Mouse (Mus musculus): ENCODE results near the gene Abcd4.

Abcd4 gene

DNA sequence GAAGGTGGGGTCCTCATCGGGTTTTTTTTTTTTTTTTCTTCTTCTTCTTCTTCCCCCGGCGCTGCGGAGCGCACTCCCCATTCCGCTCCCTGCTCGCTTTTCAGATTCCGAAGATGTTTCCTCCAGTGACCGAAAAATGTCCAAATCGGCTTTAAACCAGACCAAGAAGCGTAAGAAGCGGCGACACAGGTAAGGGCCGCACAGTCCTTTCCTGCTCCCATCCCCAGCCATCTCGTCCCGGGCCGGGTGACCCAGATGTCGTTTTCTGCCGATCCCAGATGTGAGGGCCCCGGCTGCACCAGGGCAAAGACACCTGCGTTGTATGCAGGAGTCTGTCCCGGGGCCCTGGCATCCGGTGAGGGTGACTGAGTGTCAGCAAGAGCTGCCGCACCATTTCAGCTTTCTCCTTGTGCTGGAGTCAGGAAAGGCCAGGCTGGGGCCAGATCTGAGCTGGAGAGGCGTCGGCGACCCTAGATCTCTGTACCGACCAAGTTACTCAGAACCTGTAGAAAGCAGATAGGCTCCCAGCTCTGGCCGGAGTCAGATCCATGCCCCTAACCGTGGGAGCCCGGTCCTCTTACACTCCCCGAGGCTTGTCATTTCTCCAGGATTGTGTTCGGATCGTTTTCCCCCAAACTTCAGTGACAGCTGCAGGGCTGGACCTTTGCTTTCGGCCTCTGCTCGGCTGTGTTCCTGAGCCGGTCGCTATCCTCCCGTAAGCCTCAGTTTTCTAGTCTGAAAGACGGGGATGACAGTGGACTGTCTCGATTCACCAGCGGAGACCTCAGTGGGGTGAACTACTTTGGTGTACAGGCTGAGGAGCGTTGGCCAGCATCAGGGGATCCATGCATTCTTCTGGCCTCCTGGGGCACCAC is 45.5 kb downstream of the Abcd4 start:
- DNase-seq (ENCODE audit: low spot score in 2 of 2), result no peak

DNA sequence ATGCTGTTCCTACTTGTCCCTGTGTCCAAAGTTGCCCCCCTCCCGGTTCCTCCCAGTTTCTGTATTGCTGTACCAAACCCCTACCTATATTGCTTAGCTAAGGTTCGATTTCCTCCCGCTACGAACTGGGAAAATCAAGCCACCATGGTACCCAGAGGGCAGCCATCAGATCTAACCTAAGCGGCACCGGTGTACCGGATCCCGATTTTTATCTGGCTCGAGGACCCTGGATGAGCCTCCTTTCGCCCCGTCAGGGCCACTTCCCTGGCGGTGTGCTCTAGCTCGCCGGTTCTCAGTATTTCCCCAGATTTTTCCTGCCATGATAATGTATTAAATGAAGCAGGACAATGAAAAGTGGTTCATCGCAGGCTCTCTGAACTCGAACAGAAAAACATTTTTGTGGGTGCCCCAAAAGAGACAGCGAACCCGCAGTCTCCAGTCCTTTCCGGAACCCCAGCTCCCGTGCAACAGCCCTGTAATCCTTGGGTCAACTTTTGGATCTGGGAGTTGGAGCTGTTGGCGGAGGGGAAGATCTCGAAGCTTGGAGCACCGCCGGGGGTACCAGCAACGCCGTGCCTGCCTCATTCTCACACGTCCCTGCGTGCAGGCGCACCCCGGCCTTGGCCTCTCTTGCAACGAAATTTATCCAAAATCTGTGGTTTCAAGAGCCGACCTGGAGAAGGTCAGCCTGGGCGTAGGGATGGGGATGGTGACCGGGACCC is 46.4 kb downstream of the Abcd4 start:
- DNase-seq (ENCODE audit: low spot score in 2 of 2), result no peak

DNA sequence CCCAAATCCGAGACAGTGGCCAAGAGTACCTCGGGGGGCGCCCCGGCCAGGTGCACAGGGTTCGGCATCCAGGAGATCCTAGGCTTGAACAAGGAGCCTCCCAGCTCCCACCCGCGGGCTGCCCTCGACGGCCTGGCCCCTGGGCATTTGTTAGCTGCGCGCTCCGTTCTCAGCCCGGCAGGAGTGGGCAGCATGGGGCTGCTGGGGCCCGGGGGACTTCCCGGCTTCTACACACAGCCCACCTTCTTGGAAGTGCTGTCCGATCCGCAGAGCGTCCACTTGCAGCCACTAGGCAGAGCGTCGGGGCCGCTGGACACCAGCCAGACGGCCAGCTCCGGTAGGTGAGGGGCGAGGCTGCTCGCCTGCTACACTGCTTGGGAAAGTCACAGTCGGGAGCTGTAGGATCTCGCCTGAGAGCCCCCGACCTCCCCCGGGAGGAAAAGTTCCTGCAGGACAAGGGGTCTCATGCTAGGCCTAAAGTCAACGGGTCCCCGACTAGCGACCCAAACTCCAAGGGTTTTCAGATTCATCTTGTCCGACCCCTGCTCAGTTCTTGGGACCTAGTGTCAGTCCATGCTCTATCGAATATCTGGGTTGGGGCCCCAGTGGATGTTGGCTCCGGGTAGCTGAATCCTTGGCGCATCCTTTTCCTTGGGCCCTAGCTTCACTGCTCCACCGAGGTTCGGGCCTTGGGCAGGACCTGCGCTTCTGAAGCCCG is 47.1 kb downstream of the Abcd4 start:
- DNase-seq (ENCODE audit: low spot score in 2 of 2), result no peak

DNA sequence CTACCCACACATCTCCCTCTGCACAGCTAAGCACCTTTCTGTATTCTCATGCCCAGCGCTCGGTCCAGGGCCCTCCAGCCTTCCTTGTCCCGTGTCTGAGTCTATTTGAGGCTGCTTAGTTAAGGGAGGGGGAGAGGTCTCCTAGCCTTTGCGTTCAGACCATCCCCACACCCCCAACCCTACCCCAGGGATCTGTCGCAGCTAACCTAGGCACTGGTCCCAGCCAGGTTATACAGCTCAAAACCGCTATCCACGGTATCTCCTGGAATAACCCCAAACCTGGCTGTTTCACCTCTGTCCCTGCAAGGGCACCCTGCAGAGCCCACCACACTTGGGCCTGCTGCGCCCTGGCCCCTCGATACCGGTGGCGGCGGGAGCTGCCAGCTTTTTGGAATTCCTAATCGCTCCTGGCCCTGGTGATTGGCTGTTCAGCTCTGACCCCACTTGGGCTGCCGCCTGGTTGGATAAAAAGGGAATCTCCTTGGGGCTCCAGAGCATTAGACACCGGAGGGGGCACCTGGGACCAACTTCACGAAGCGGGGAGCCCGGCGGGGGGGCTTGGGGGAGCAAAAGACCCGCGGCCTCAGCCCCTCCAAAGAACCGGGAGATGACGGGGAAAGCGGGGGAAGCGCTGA is 47.8 kb downstream of the Abcd4 start, which contains the start of gene Vsx2:
TSS of gene Vsx2 (plus strand) at position 427 of the 635 bp plus-strand sequence.
- DNase-seq (ENCODE audit: low spot score in 2 of 2), result no peak

DNA sequence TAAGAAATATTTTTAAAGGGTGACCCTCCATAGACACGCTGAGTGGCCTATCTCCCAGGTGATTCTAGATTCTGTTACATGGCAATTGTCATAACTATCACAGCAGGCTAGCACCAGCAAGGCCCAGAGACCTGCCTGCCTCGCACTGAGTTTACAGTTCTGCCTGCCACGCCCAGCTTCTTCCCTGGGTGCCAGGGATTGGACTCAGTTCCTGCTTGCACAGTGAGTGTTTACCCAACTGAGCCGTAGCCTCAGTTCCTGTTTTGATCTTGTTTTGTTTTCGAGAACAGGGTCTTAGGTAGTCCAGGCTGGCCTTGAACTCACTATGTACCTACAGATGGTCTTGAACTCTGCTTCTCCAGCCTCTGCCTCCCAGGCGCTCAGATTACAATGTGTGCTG is 49.6 kb downstream of the Abcd4 start:
- no peak for DNase-seq (ENCODE audit: low spot score in 2 of 2)

DNA sequence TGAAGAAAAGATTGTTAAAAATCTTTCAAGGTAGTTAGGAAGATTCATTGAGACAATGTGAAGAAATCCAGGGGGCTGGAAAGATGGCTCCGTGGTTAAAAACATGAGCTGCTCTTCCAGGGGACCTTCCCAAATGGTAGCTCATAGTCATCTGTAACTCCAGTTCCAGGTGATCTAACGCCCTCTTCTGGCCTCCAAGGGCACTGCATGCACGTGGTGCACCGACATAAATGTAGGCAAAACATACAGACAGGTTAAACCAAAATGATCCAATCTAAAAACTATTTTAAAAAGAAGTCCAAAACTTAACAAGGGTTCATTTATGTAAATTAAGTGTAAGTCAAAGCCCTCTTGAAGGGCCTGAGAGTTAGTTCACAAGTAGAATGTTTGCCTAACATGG is 54.7 kb downstream of the Abcd4 start:
- DNase-seq (ENCODE audit: low spot score in 2 of 2), result no peak

DNA sequence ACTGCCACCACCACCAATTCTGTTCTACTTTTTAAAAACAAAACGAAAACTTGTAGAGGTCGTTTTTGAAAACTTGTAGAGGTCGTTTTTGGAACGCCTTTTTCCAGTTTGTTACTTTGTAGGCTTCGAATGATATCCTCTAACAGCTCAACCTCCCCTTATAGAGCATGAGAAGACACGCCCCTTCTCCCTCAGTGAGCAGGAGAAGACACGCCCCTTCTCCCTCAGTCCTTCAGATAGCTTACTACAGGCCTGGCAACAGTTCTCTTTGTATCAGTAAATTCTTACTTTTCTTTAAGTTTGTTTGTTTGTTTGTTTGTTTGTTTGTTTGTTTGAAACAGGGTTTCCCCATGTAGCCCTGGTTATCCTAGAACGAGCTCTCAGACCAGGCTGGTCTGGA is 62.0 kb downstream of the Abcd4 start:
- DNase-seq (ENCODE audit: low spot score in 2 of 2), result no peak

Data from urinary bladder, postnatal 36 days (tissue).